In the genomic region with DNA sequence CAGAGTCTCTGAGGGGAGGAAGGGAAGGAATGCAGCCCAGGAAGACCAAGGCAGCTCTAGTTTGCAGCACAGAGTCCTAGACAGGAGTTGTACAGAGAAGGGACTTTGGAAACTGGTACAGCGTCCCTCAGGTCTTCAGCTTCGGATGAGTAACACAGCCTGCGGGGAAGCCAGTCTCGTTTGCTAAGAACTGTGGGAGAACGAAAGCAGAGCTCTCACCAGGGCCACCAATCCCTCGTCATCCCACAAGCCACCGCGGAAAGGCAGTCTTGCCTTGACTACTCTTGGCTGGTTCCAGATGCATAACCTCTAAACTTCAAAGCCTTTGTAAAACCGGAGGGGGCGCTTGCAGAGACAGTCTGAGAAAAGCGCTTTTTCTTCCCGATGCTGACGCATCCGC, we compare ENCODE assay signal across 8 mouse cellular contexts. TPM values are rescaled to one million over a fixed set of nuclear protein-coding genes. Genes with fewer than 3 reads are reported as not detected.
DNase-seq lines count a peak whose midpoint lies in the region; ATAC-seq and TF ChIP-seq lines count a peak whose summit lies in the region.

No protein-coding gene starts in this region.

- peak overlapping the region; percentile 33 to 41 for H3K4me3 ChIP-seq in MEL (ENCODE audit: control insufficient read depth in 1 of 2, insufficient read depth in 1 of 2, low read depth in 2 of 2, low read length in 2 of 2)
- peak overlapping the region; percentile 19 for H3K4me3 ChIP-seq in forebrain, embryonic 12.5 days (replicated peaks)
- H3K4me3 ChIP-seq in lung, postnatal 0 days (ENCODE audit: low read depth, low read length), result peak overlapping the region; percentile 3; the same call in 1 of the 2 replicates
- H3K4me3 ChIP-seq in stomach, embryonic 14.5 days (ENCODE audit: low read depth, low read length), result peak overlapping the region; percentile 18

- peak in 2 of 3 experiments; percentile 8 to 16; a peak in 1 of 6 replicates for TF ChIP-seq CTCF in MEL (IDR thresholded peaks at IDR 0.05 in 2 of 3, conservative IDR thresholded peaks at IDR 0.05 in 1 of 3; ENCODE audit: control insufficient read depth in 1 of 3, insufficient read depth in 1 of 3, low read depth in 2 of 3, low read length in 3 of 3, poor library complexity in 1 of 3, severe bottlenecking in 1 of 3)
- TF ChIP-seq CTCF in lung, postnatal 0 days (IDR thresholded peaks at IDR 0.05), result peak; percentile 19; the same call in 1 of the 2 replicates

- no peaks in the 10 kb centered on the region; a peak in 2 of 4 replicates for H3K27me3 ChIP-seq in MEL (ENCODE audit: control insufficient read depth in 1 of 2, insufficient read depth in 2 of 2, low read length in 2 of 2)
- H3K27me3 ChIP-seq in forebrain, embryonic 12.5 days, result peaks cover 30% of the 10 kb centered on the region
- H3K27me3 ChIP-seq in lung, postnatal 0 days (replicated peaks; ENCODE audit: insufficient read depth, low read length), result no peaks in the 10 kb centered on the region
- H3K27me3 ChIP-seq in stomach, embryonic 14.5 days (ENCODE audit: control insufficient read depth, insufficient read depth, low read length), result no peaks in the 10 kb centered on the region

- TF ChIP-seq RAD21 in MEL (IDR thresholded peaks at IDR 0.05; ENCODE audit: low read depth, low read length), result no peak

- peak; percentile 50 to 85 for DNase-seq in adrenal gland, adult (ENCODE audit: inconsistent age in 2 of 2, low spot score in 1 of 2)
- DNase-seq in adrenal gland, adult 18-20 months (ENCODE audit: low spot score in 2 of 2), result no peak
- peak; percentile 71 for DNase-seq in MEL (ENCODE audit: low read depth, low spot score)
- DNase-seq in kidney, adult 18-20 months, result peak; percentile 52
- peak; percentile 39 for DNase-seq in lung, postnatal 0 days (ENCODE audit: low spot score)
- no peak for DNase-seq in c-Kit-positive CD71-positive TER-119-positive erythroid progenitor cells, embryonic 14.5 days (ENCODE audit: low spot score)

- peaks cover 0 to 5% of the 10 kb centered on the region in 2 experiments; a peak in 2 of 4 replicates for H3K36me3 ChIP-seq in MEL (ENCODE audit: control insufficient read depth in 1 of 2, insufficient read depth in 2 of 2, low read length in 2 of 2)
- H3K36me3 ChIP-seq in forebrain, embryonic 12.5 days (replicated peaks), result no peaks in the 10 kb centered on the region
- no peaks in the 10 kb centered on the region for H3K36me3 ChIP-seq in lung, postnatal 0 days (ENCODE audit: insufficient read depth, low read length)
- H3K36me3 ChIP-seq in stomach, embryonic 14.5 days (ENCODE audit: control insufficient read depth, insufficient read depth, low read length), result no peaks in the 10 kb centered on the region

- no peak for TF ChIP-seq POLR2A in MEL (IDR thresholded peaks at IDR 0.05; ENCODE audit: control insufficient read depth in 1 of 2, insufficient read depth in 1 of 2, low read depth in 1 of 2, low read length in 2 of 2, poor library complexity in 1 of 2)

- 7% methylated on average over 14 of the region's 14 CpGs for WGBS in forebrain, embryonic 12.5 days
- WGBS in lung, postnatal 0 days, result 3% methylated on average over 14 of the region's 14 CpGs
- 1% methylated on average over 14 of the region's 14 CpGs for WGBS in stomach, embryonic 14.5 days

- no peak for ATAC-seq in forebrain, embryonic 12.5 days (ENCODE audit: low FRiP score)
- peak; percentile 44 for ATAC-seq in lung, postnatal 0 days
- ATAC-seq in stomach, embryonic 14.5 days (ENCODE audit: insufficient number of reproducible peaks, insufficient read depth, low FRiP score, low read depth), result no peak

- no peak for TF ChIP-seq EP300 in MEL (IDR thresholded peaks at IDR 0.05; ENCODE audit: low read depth in 1 of 2, low read length in 2 of 2)
- TF ChIP-seq EP300 in lung, postnatal 0 days (IDR thresholded peaks at IDR 0.05), result no peak

- H3K79me2 ChIP-seq in MEL (ENCODE audit: control insufficient read depth, insufficient read depth, low read length, poor library complexity), result no peaks in the 10 kb centered on the region

- H3K4me1 ChIP-seq in MEL (ENCODE audit: control insufficient read depth in 1 of 2, insufficient read depth in 2 of 2, low read length in 2 of 2), result peaks cover 3 to 12% of the 10 kb centered on the region in 2 experiments; a peak in 3 of 4 replicates
- peaks cover 6% of the 10 kb centered on the region; the same call in 1 of the 2 replicates for H3K4me1 ChIP-seq in forebrain, embryonic 12.5 days
- no peaks in the 10 kb centered on the region for H3K4me1 ChIP-seq in lung, postnatal 0 days (ENCODE audit: insufficient read depth, low read depth, low read length)
- H3K4me1 ChIP-seq in stomach, embryonic 14.5 days (ENCODE audit: control insufficient read depth, insufficient read depth, low read length), result no peaks in the 10 kb centered on the region; the same call in 1 of the 2 replicates

- H3K4me2 ChIP-seq in forebrain, embryonic 12.5 days, result peak overlapping the region; percentile 47
- H3K4me2 ChIP-seq in lung, postnatal 0 days (replicated peaks; ENCODE audit: low read depth, low read length), result peak overlapping the region; percentile 27
- peak overlapping the region; percentile 44 for H3K4me2 ChIP-seq in stomach, embryonic 14.5 days (replicated peaks; ENCODE audit: low read depth, low read length)

- H3K27ac ChIP-seq in MEL (ENCODE audit: control insufficient read depth, low read depth, low read length), result no peak overlapping the region
- H3K27ac ChIP-seq in forebrain, embryonic 12.5 days, result no peak overlapping the region
- no peak overlapping the region for H3K27ac ChIP-seq in lung, postnatal 0 days (ENCODE audit: low read length)
- no peak overlapping the region for H3K27ac ChIP-seq in stomach, embryonic 14.5 days (ENCODE audit: low read length)

- no peaks in the 10 kb centered on the region for H3K9me3 ChIP-seq in MEL (replicated peaks; ENCODE audit: insufficient read depth, low read length)
- no peaks in the 10 kb centered on the region for H3K9me3 ChIP-seq in forebrain, embryonic 12.5 days
- no peaks in the 10 kb centered on the region for H3K9me3 ChIP-seq in lung, postnatal 0 days (ENCODE audit: low read length)
- no peaks in the 10 kb centered on the region for H3K9me3 ChIP-seq in stomach, embryonic 14.5 days (ENCODE audit: control insufficient read depth, low read depth, low read length)

- peak overlapping the region; percentile 37 for H3K9ac ChIP-seq in MEL (ENCODE audit: control insufficient read depth, low read depth, low read length, poor library complexity, severe bottlenecking)
- peak overlapping the region; percentile 26; the same call in 1 of the 2 replicates for H3K9ac ChIP-seq in forebrain, embryonic 12.5 days
- H3K9ac ChIP-seq in lung, postnatal 0 days (replicated peaks; ENCODE audit: low read depth), result no peak overlapping the region; the same call in 1 of the 2 replicates
- no peak overlapping the region for H3K9ac ChIP-seq in stomach, embryonic 14.5 days (replicated peaks; ENCODE audit: low read depth, low read length)

TF ChIP-seq in MEL, 35 proteins besides CTCF, POLR2A, EP300 and RAD21 (continues in another document):
- no peak for TF ChIP-seq RCOR1 (IDR thresholded peaks at IDR 0.05; ENCODE audit: low read depth, low read length)

RNA-seq across cellular contexts. Expression of a gene that starts 18.6 kb away (rescaled TPM):
- 10 to 100 TPM; 12.2 to 12.6 TPM for total RNA-seq in adrenal gland, adult 18-20 months (2021)
- total RNA-seq in MEL (2012; rRNA removed), result not detected in 2 replicates
- polyA plus RNA-seq in MEL (2012; ENCODE audit: insufficient read depth in 1 of 2, insufficient read length in 2 of 2, low read depth in 1 of 2, low replicate concordance in 2 of 2, missing spikeins in 1 of 2), result not detected
- 9.7 and 12.6 TPM in 2 replicates for polyA plus RNA-seq in forebrain, embryonic 12.5 days (2016; fragmentation: Nextera tagmentation; extraction: Ambion mirVana)
- 174 and 188 TPM in 2 replicates for polyA plus RNA-seq in lung, postnatal 0 days (2015; fragmentation: Nextera tagmentation; extraction: Ambion mirVana)
- 39.3 and 45.0 TPM in 2 replicates for polyA plus RNA-seq in stomach, embryonic 14.5 days (2014; fragmentation: Nextera tagmentation; extraction: Ambion mirVana)

RNA-seq across cellular contexts. Expression of a gene that starts 23.3 kb away (rescaled TPM):
- under 1 TPM in 1 of 2 experiments, not detected in 1; 0.42 TPM for total RNA-seq in adrenal gland, adult 18-20 months (2021)
- 0.54 and 0.78 TPM in 2 replicates for total RNA-seq in MEL (2012; rRNA removed)
- 1 to 10 TPM in 1 of 2 experiments, not detected in 1; 1.2 TPM for polyA plus RNA-seq in MEL (2012; ENCODE audit: insufficient read depth in 1 of 2, insufficient read length in 2 of 2, low read depth in 1 of 2, low replicate concordance in 2 of 2, missing spikeins in 1 of 2)
- polyA plus RNA-seq in forebrain, embryonic 12.5 days (2016; fragmentation: Nextera tagmentation; extraction: Ambion mirVana), result 11.9 and 14.9 TPM in 2 replicates
- 4.4 and 6.7 TPM in 2 replicates for polyA plus RNA-seq in lung, postnatal 0 days (2015; fragmentation: Nextera tagmentation; extraction: Ambion mirVana)
- 10.9 and 11.6 TPM in 2 replicates for polyA plus RNA-seq in stomach, embryonic 14.5 days (2014; fragmentation: Nextera tagmentation; extraction: Ambion mirVana)

RNA-seq across cellular contexts. Expression of a gene that starts 29.1 kb away (rescaled TPM):
- total RNA-seq in adrenal gland, adult 18-20 months (2021), result 10 to 100 TPM; 40.9 to 52.4 TPM
- total RNA-seq in MEL (2012; rRNA removed), result 17.2 and 22.5 TPM in 2 replicates
- 10 to 100 TPM in 1 of 2 experiments, not detected in 1; 45.9 TPM for polyA plus RNA-seq in MEL (2012; ENCODE audit: insufficient read depth in 1 of 2, insufficient read length in 2 of 2, low read depth in 1 of 2, low replicate concordance in 2 of 2, missing spikeins in 1 of 2)
- 28.6 and 29.7 TPM in 2 replicates for polyA plus RNA-seq in forebrain, embryonic 12.5 days (2016; fragmentation: Nextera tagmentation; extraction: Ambion mirVana)
- polyA plus RNA-seq in lung, postnatal 0 days (2015; fragmentation: Nextera tagmentation; extraction: Ambion mirVana), result 95.7 and 96.4 TPM in 2 replicates
- 86.5 TPM in 2 replicates for polyA plus RNA-seq in stomach, embryonic 14.5 days (2014; fragmentation: Nextera tagmentation; extraction: Ambion mirVana)

RNA-seq across cellular contexts. Expression of a gene that starts 38.3 kb away (rescaled TPM):
- total RNA-seq in adrenal gland, adult 18-20 months (2021), result 1 to 10 TPM in 1 of 2 experiments, under 1 TPM in 1; 0.43 to 1.1 TPM
- 1.4 and 1.9 TPM in 2 replicates for total RNA-seq in MEL (2012; rRNA removed)
- polyA plus RNA-seq in MEL (2012; ENCODE audit: insufficient read depth in 1 of 2, insufficient read length in 2 of 2, low read depth in 1 of 2, low replicate concordance in 2 of 2, missing spikeins in 1 of 2), result 1 to 10 TPM in 1 of 2 experiments, not detected in 1; 4.5 TPM
- polyA plus RNA-seq in forebrain, embryonic 12.5 days (2016; fragmentation: Nextera tagmentation; extraction: Ambion mirVana), result 17.1 and 20.0 TPM in 2 replicates
- polyA plus RNA-seq in lung, postnatal 0 days (2015; fragmentation: Nextera tagmentation; extraction: Ambion mirVana), result 9.7 and 10.3 TPM in 2 replicates
- polyA plus RNA-seq in stomach, embryonic 14.5 days (2014; fragmentation: Nextera tagmentation; extraction: Ambion mirVana), result 24.0 and 25.3 TPM in 2 replicates

RNA-seq across cellular contexts. Expression of a gene that starts 40.3 kb away (rescaled TPM):
- total RNA-seq in adrenal gland, adult 18-20 months (2021), result 100 to 1,000 TPM; 119 to 122 TPM
- 246 and 271 TPM in 2 replicates for total RNA-seq in MEL (2012; rRNA removed)
- 100 to 1,000 TPM in 1 of 2 experiments, not detected in 1; 237 TPM for polyA plus RNA-seq in MEL (2012; ENCODE audit: insufficient read depth in 1 of 2, insufficient read length in 2 of 2, low read depth in 1 of 2, low replicate concordance in 2 of 2, missing spikeins in 1 of 2)
- 79.1 and 84.3 TPM in 2 replicates for polyA plus RNA-seq in forebrain, embryonic 12.5 days (2016; fragmentation: Nextera tagmentation; extraction: Ambion mirVana)
- polyA plus RNA-seq in lung, postnatal 0 days (2015; fragmentation: Nextera tagmentation; extraction: Ambion mirVana), result 125 and 136 TPM in 2 replicates
- polyA plus RNA-seq in stomach, embryonic 14.5 days (2014; fragmentation: Nextera tagmentation; extraction: Ambion mirVana), result 144 and 186 TPM in 2 replicates

Comparison
In these comparisons a context has a peak if more than half of its experiments do, and no peak if none do; other contexts are left out.
1. DNase-seq: peak in adrenal gland, adult (2 of 2), MEL (single experiment), kidney, adult 18-20 months (single experiment) and lung, postnatal 0 days (single experiment); none in adrenal gland, adult 18-20 months (0 of 2) and c-Kit-positive CD71-positive TER-119-positive erythroid progenitor cells, embryonic 14.5 days (single experiment).
2. H3K9ac ChIP-seq: peak in MEL (single experiment) and forebrain, embryonic 12.5 days (single experiment); none in lung, postnatal 0 days (single experiment) and stomach, embryonic 14.5 days (single experiment).
3. RNA of a gene that starts 18.6 kb away (polyA plus RNA-seq): 174 to 188 TPM in lung, postnatal 0 days, 39.3 to 45.0 TPM in stomach, embryonic 14.5 days and 9.7 to 12.6 TPM in forebrain, embryonic 12.5 days; not detected in MEL; every median in the first group is over 10 times any median in the second.
4. Peak in every context shown above with its lines, with median percentiles within 50 percentile points of each other: H3K4me3 ChIP-seq and H3K4me2 ChIP-seq.